Mouse (Mus musculus): ENCODE measurements at regions not wholly inside any gene's neighbourhood (a gene's known extent, or its start where the extent isn't known, plus 50 kb on each side); places are given as distances from the start of the nearest gene placed in this dataset.

DNA sequence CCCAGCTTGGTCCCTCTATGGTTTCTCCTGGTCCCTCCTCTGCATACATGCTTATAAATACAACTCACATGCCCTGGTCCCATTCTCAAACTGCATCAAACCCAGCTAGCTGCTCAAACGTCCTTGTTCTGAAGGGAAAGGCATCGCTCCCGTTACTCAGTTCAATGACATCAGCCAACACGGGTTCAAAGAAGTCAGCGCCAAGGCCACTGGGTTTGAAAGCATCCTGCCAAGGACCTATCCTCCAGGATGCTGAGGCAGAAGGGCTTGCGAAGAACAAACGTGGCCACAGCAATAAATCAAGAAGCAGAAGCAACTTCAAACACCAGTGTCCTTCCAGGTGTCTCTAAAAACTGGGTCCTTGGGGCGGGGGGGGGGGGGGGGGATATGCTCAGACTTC is 158.2 kb downstream of the Tomm20 start:
- TF ChIP-seq SIN3A (IDR thresholded peaks at IDR 0.05; ENCODE audit: low read length) (no peak), POLR2A (IDR thresholded peaks at IDR 0.05; ENCODE audit: low read depth, low read length) (no peak), MXI1 (IDR thresholded peaks at IDR 0.05; ENCODE audit: low read depth, low read length) (no peak), CTCF (conservative IDR thresholded peaks at IDR 0.05 in 1 of 2, IDR thresholded peaks at IDR 0.05 in 1 of 2; ENCODE audit: low read depth in 2 of 2, low read length in 2 of 2) (no peak), ETS1 (conservative IDR thresholded peaks at IDR 0.05; ENCODE audit: low read depth, low read length) (no peak), ZNF384 (IDR thresholded peaks at IDR 0.05; ENCODE audit: low read depth, low read length) (no peak), RAD21 (IDR thresholded peaks at IDR 0.05; ENCODE audit: low read depth, low read length) (no peak), POLR2AphosphoS2 (IDR thresholded peaks at IDR 0.05; ENCODE audit: low read depth, low read length) (no peak)
